Mouse (Mus musculus): ENCODE measurements around the gene Zfp518a. TPM values are rescaled to one million over a fixed set of nuclear protein-coding genes. Genes with fewer than 3 reads are reported as not detected.

The Zfp518a gene
- polyA plus RNA-seq, 1 experiment from 2014 or later, result 6.1 TPM

GRCm38 (mm10) chr19:40931581-40932369 is 37.3 kb downstream of the Zfp518a start:
- Histone ChIP-seq H3K4me1 (replicated peaks; ENCODE audit: control insufficient read depth, insufficient read depth) (no peaks in the 10 kb centered on the region), H3K9me3 (ENCODE audit: control insufficient read depth, low read length) (no peaks in the 10 kb centered on the region), H3K9ac (ENCODE audit: low read length) (no peak overlapping the region), H3K4me3 (ENCODE audit: low read depth, low read length) (no peak overlapping the region), H3K27me3 (ENCODE audit: control insufficient read depth, insufficient read depth, low read length) (no peaks in the 10 kb centered on the region), H3K27ac (replicated peaks) (no peak overlapping the region), H3K4me2 (replicated peaks; ENCODE audit: low read depth) (no peak overlapping the region), H3K36me3 (ENCODE audit: control insufficient read depth, insufficient read depth, low read length) (no peaks in the 10 kb centered on the region)
- no peak for DNase-seq (ENCODE audit: low spot score)
- 65% methylated on average over 9 of the region's 9 CpGs for WGBS
- no peak for TF ChIP-seq EP300 (optimal IDR thresholded peaks at IDR 0.05)
- no peak for TF ChIP-seq CTCF (IDR thresholded peaks at IDR 0.05; ENCODE audit: low read depth)
- no peak for ATAC-seq (ENCODE audit: low FRiP score, low TSS enrichment)

- Histone ChIP-seq H3K9me3 (ENCODE audit: control insufficient read depth, low read length) (no peaks in the 10 kb centered on the region), H3K27me3 (ENCODE audit: control insufficient read depth, insufficient read depth, low read length) (no peaks in the 10 kb centered on the region), H3K9ac (ENCODE audit: low read length) (no peak overlapping the region), H3K4me2 (replicated peaks; ENCODE audit: low read depth) (no peak overlapping the region), H3K36me3 (ENCODE audit: control insufficient read depth, insufficient read depth, low read length) (no peaks in the 10 kb centered on the region), H3K27ac (replicated peaks) (no peak overlapping the region), H3K4me3 (ENCODE audit: low read depth, low read length) (no peak overlapping the region), H3K4me1 (replicated peaks; ENCODE audit: control insufficient read depth, insufficient read depth) (no peaks in the 10 kb centered on the region)
- no peak for ATAC-seq (ENCODE audit: low FRiP score, low TSS enrichment)
- TF ChIP-seq CTCF (IDR thresholded peaks at IDR 0.05; ENCODE audit: low read depth) (no peak), EP300 (optimal IDR thresholded peaks at IDR 0.05) (no peak)
- DNase-seq (ENCODE audit: low spot score), result no peak
- 45% methylated on average over 8 of the region's 8 CpGs for WGBS
Observed at GRCm38 (mm10) chr19:40935376-40935775, 40.9 kb downstream of the Zfp518a start.

- Histone ChIP-seq H3K4me1 (replicated peaks; ENCODE audit: control insufficient read depth, insufficient read depth) (no peaks in the 10 kb centered on the region), H3K9ac (ENCODE audit: low read length) (no peak overlapping the region), H3K27ac (replicated peaks) (no peak overlapping the region), H3K4me3 (ENCODE audit: low read depth, low read length) (no peak overlapping the region), H3K9me3 (ENCODE audit: control insufficient read depth, low read length) (no peaks in the 10 kb centered on the region), H3K27me3 (ENCODE audit: control insufficient read depth, insufficient read depth, low read length) (no peaks in the 10 kb centered on the region), H3K4me2 (replicated peaks; ENCODE audit: low read depth) (no peak overlapping the region), H3K36me3 (ENCODE audit: control insufficient read depth, insufficient read depth, low read length) (no peaks in the 10 kb centered on the region)
- no peak for ATAC-seq (ENCODE audit: low FRiP score, low TSS enrichment)
- DNase-seq (ENCODE audit: low spot score), result no peak
- TF ChIP-seq CTCF (IDR thresholded peaks at IDR 0.05; ENCODE audit: low read depth) (no peak), EP300 (optimal IDR thresholded peaks at IDR 0.05) (no peak)
- 45% methylated on average over 5 of the region's 5 CpGs for WGBS
Observed at GRCm38 (mm10) chr19:40936038-40936437, 41.5 kb downstream of the Zfp518a start.

GRCm38 (mm10) chr19:40943552-40943951 is 49.0 kb downstream of the Zfp518a start:
- Histone ChIP-seq H3K27ac (replicated peaks) (no peak overlapping the region), H3K9me3 (ENCODE audit: control insufficient read depth, low read length) (no peaks in the 10 kb centered on the region), H3K27me3 (ENCODE audit: control insufficient read depth, insufficient read depth, low read length) (no peaks in the 10 kb centered on the region), H3K4me3 (ENCODE audit: low read depth, low read length) (no peak overlapping the region), H3K36me3 (ENCODE audit: control insufficient read depth, insufficient read depth, low read length) (no peaks in the 10 kb centered on the region), H3K4me2 (replicated peaks; ENCODE audit: low read depth) (no peak overlapping the region), H3K9ac (ENCODE audit: low read length) (no peak overlapping the region), H3K4me1 (replicated peaks; ENCODE audit: control insufficient read depth, insufficient read depth) (no peaks in the 10 kb centered on the region)
- TF ChIP-seq CTCF (IDR thresholded peaks at IDR 0.05; ENCODE audit: low read depth), result no peak
- DNase-seq (ENCODE audit: low spot score) (no peak), ATAC-seq (ENCODE audit: low FRiP score, low TSS enrichment) (no peak)
- WGBS, result 78% methylated on average over 7 of the region's 7 CpGs

GRCm38 (mm10) chr19:40946937-40947577 is 52.6 kb downstream of the Zfp518a start:
- no peaks in the 10 kb centered on the region for H3K4me1 ChIP-seq (replicated peaks; ENCODE audit: control insufficient read depth, insufficient read depth)
- H3K4me3 ChIP-seq (ENCODE audit: low read depth, low read length), result no peak overlapping the region
- H3K36me3 ChIP-seq (ENCODE audit: control insufficient read depth, insufficient read depth, low read length), result no peaks in the 10 kb centered on the region
- H3K4me2 ChIP-seq (replicated peaks; ENCODE audit: low read depth), result no peak overlapping the region
- H3K9me3 ChIP-seq (ENCODE audit: control insufficient read depth, low read length), result no peaks in the 10 kb centered on the region
- TF ChIP-seq CTCF (IDR thresholded peaks at IDR 0.05; ENCODE audit: low read depth), result no peak
- no peak for TF ChIP-seq EP300 (optimal IDR thresholded peaks at IDR 0.05)
- ATAC-seq (ENCODE audit: low FRiP score, low TSS enrichment) (no peak), DNase-seq (ENCODE audit: low spot score) (no peak)
- no peak overlapping the region for H3K27ac ChIP-seq (replicated peaks)
- WGBS, result 79% methylated on average over 4 of the region's 4 CpGs
- H3K27me3 ChIP-seq (ENCODE audit: control insufficient read depth, insufficient read depth, low read length), result no peaks in the 10 kb centered on the region
- no peak overlapping the region for H3K9ac ChIP-seq (ENCODE audit: low read length)

GRCm38 (mm10) chr19:40958981-40959380 is 64.5 kb downstream of the Zfp518a start:
- H3K4me3 ChIP-seq (ENCODE audit: low read depth, low read length), result no peak overlapping the region
- no peaks in the 10 kb centered on the region for H3K4me1 ChIP-seq (replicated peaks; ENCODE audit: control insufficient read depth, insufficient read depth)
- no peaks in the 10 kb centered on the region for H3K36me3 ChIP-seq (ENCODE audit: control insufficient read depth, insufficient read depth, low read length)
- WGBS, result 48% methylated on average over 1 of the region's 1 CpGs
- no peak for DNase-seq (ENCODE audit: low spot score)
- TF ChIP-seq CTCF (IDR thresholded peaks at IDR 0.05; ENCODE audit: low read depth) (no peak), EP300 (optimal IDR thresholded peaks at IDR 0.05) (no peak)
- no peaks in the 10 kb centered on the region for H3K9me3 ChIP-seq (ENCODE audit: control insufficient read depth, low read length)
- no peak for ATAC-seq (ENCODE audit: low FRiP score, low TSS enrichment)
- no peaks in the 10 kb centered on the region for H3K27me3 ChIP-seq (ENCODE audit: control insufficient read depth, insufficient read depth, low read length)
- no peak overlapping the region for H3K9ac ChIP-seq (ENCODE audit: low read length)
- no peak overlapping the region for H3K4me2 ChIP-seq (replicated peaks; ENCODE audit: low read depth)
- H3K27ac ChIP-seq (replicated peaks), result no peak overlapping the region

All from stomach, postnatal 0 days (tissue).